Mouse (Mus musculus) ES-E14 (cell line): Measurements from ENCODE around the gene Inafm2. TPM values are rescaled to one million over a fixed set of nuclear protein-coding genes. Genes with fewer than 3 reads are reported as not detected.

Experiments
- DNase-seq: peaks from one replicate; pipeline ENCODE4 v3.0.0-alpha.2; 2013; ENCODE audit warnings: low read depth, low spot score
- H3K27ac ChIP-seq: 2 replicates; pipeline ENCODE4 v1.5.1; 2012; ENCODE audit warnings: low read depth, mild to moderate bottlenecking, low read length, moderate library complexity, mixed read lengths; ENCODE audit not compliant: poor library complexity, insufficient read depth, severe bottlenecking
- H3K36me3 ChIP-seq: 2 replicates; pipeline ENCODE4 v1.6.1; 2012; ENCODE audit warnings: mild to moderate bottlenecking, low read length, moderate library complexity, mixed read lengths; ENCODE audit not compliant: control insufficient read depth, poor library complexity, insufficient read depth, severe bottlenecking
- H3K4me1 ChIP-seq, 2 experiments: fragments of 150-350 bp in 1 of 2; sonication (generic) in 1 of 2; 2 replicates each; pipeline ENCODE4 v1.6.1; 2012; ENCODE audit warnings: low read length in 2 of 2, mild to moderate bottlenecking in 1 of 2, mixed read lengths in 1 of 2; ENCODE audit not compliant: control insufficient read depth in 2 of 2, insufficient read depth in 2 of 2, poor library complexity in 1 of 2
- H3K4me3 ChIP-seq, 2 experiments: fragments of 150-350 bp in 1 of 2; sonication (generic) in 1 of 2; 2 replicates each; pipeline ENCODE4 v1.5.1; 2012; ENCODE audit warnings: low read length in 2 of 2, low read depth in 1 of 2, mild to moderate bottlenecking in 1 of 2, mixed read lengths in 1 of 2; ENCODE audit not compliant: insufficient read depth in 1 of 2, poor library complexity in 1 of 2, severe bottlenecking in 1 of 2
- H3K9ac ChIP-seq: 2 replicates; pipeline ENCODE4 v1.6.1; 2012; ENCODE audit warnings: low read depth, mild to moderate bottlenecking, low read length, mixed read lengths; ENCODE audit not compliant: poor library complexity, insufficient read depth, severe bottlenecking
- H3K9me3 ChIP-seq: fragments of 150-350 bp; sonication (generic); 2 replicates; pipeline ENCODE4 v1.6.1; 2012; ENCODE audit warnings: low read depth, mild to moderate bottlenecking, low read length; ENCODE audit not compliant: control insufficient read depth, insufficient read depth
- CHD2 ChIP-seq: IDR thresholded peaks from 2 replicates; pipeline ENCODE4 v1.6.1; 2014; ENCODE audit warnings: mild to moderate bottlenecking, low read depth, low read length, inconsistent platforms
- HCFC1 ChIP-seq: IDR thresholded peaks from 2 replicates; pipeline ENCODE4 v1.6.1; 2012; ENCODE audit warnings: low read length, inconsistent platforms, borderline replicate concordance; ENCODE audit not compliant: insufficient read depth
- MAFK ChIP-seq: IDR thresholded peaks from 2 replicates; pipeline ENCODE4 v1.6.1; 2014; ENCODE audit warnings: mild to moderate bottlenecking, low read depth, low read length, inconsistent platforms; ENCODE audit not compliant: insufficient read depth
- ZC3H11A ChIP-seq: IDR thresholded peaks from 2 replicates; pipeline ENCODE4 v1.6.1; 2012; ENCODE audit warnings: low read depth, mild to moderate bottlenecking, inconsistent platforms, low read length, borderline replicate concordance
- ZNF384 ChIP-seq: IDR thresholded peaks from 2 replicates; pipeline ENCODE4 v1.6.1; 2012; ENCODE audit warnings: low read depth, low read length, inconsistent platforms
- in situ Hi-C, 2 experiments: fragments of 600-800 bp; cut with MboI; formaldehyde crosslinking; loops; one replicate each; pipeline ENCODE4 v1.15.1; 2025; ENCODE audit warnings: low sequenced_read_pairs in 2 of 2, inconsistent platforms in 1 of 2; ENCODE audit not compliant: unreplicated experiment in 2 of 2
- total RNA-seq: library from RNA; depleted of rRNA; stranded (reverse); fragments of 300-350 nt; gene quantifications from 2 replicates; pipeline ENCODE4 v1.2.3, GENCODE M21; 2012

Inafm2 gene
- total RNA-seq, 1 experiment: 2.7 TPM

GRCm38 (mm10) chr2:118783663-118784062 lies 38.1 kb downstream of the Inafm2 start:
- no peaks in the 10 kb centered on the region for H3K4me1 ChIP-seq
- no peaks in the 10 kb centered on the region for H3K36me3 ChIP-seq
- H3K4me3 ChIP-seq: no peak overlapping the region
- in situ Hi-C loops: no loop called here
- TF ChIP-seq CHD2 (no peak), MAFK (no peak), ZC3H11A (no peak), ZNF384 (no peak), HCFC1 (no peak)
- DNase-seq: no peak
- H3K9me3 ChIP-seq: no peaks in the 10 kb centered on the region
- H3K27ac ChIP-seq: no peak overlapping the region
- no peak overlapping the region for H3K9ac ChIP-seq

GRCm38 (mm10) chr2:118786525-118786924 lies 41.0 kb downstream of the Inafm2 start:
- no peak overlapping the region for H3K4me3 ChIP-seq
- DNase-seq: no peak
- no peak overlapping the region for H3K9ac ChIP-seq
- no peak overlapping the region for H3K27ac ChIP-seq
- no peaks in the 10 kb centered on the region for H3K36me3 ChIP-seq
- TF ChIP-seq ZC3H11A (no peak), HCFC1 (no peak), CHD2 (no peak), ZNF384 (no peak), MAFK (no peak)
- peaks cover 0 to 8% of the 10 kb centered on the region in 2 experiments; a peak in 1 of 4 replicates for H3K4me1 ChIP-seq
- in situ Hi-C loops: no loop called here
- no peaks in the 10 kb centered on the region for H3K9me3 ChIP-seq

- H3K9ac ChIP-seq: no peak overlapping the region
These were observed 43.9 kb downstream of the Inafm2 start for GRCm38 (mm10) chr2:118789501-118789900.

GRCm38 (mm10) chr2:118790221-118790550 lies 44.6 kb downstream of the Inafm2 start:
- in situ Hi-C loops: no loop called here
- Histone ChIP-seq H3K4me3 (peak overlapping the region; percentile 51 to 64; a peak in 3 of 4 replicates), H3K4me1 (peaks cover 0 to 8% of the 10 kb centered on the region in 2 experiments; a peak in 1 of 4 replicates), H3K9me3 (no peaks in the 10 kb centered on the region), H3K9ac (peak overlapping the region; percentile 41), H3K27ac (no peak overlapping the region), H3K36me3 (no peaks in the 10 kb centered on the region)
- no peak for DNase-seq
- no peak for TF ChIP-seq ZNF384
- no peak for TF ChIP-seq ZC3H11A
- no peak for TF ChIP-seq HCFC1
- no peak for TF ChIP-seq MAFK
- TF ChIP-seq CHD2: no peak

More at GRCm38 (mm10) chr2:118789501-118789900, 43.9 kb downstream of the Inafm2 start:
- H3K4me3 ChIP-seq: no peak overlapping the region
- no peak overlapping the region; the same call in 1 of the 2 replicates for H3K27ac ChIP-seq
- peaks cover 0 to 8% of the 10 kb centered on the region in 2 experiments; a peak in 1 of 4 replicates for H3K4me1 ChIP-seq
- no peak for TF ChIP-seq ZNF384
- no peaks in the 10 kb centered on the region for H3K9me3 ChIP-seq
- in situ Hi-C loops: no loop called here
- DNase-seq: no peak
- H3K36me3 ChIP-seq: no peaks in the 10 kb centered on the region
